Mouse (Mus musculus) megakaryocyte-erythroid progenitor cell, adult 5-6 weeks (primary cell): ENCODE measurements around the gene Fosb. TPM values are rescaled to one million over a fixed set of nuclear protein-coding genes. Genes with fewer than 3 reads are reported as not detected.

Experiments used
- ATAC-seq: replicated peaks from 2 replicates; pipeline ENCODE4 v1.8.0; 2016; ENCODE audit warnings: mild to moderate bottlenecking, inconsistent platforms; ENCODE audit not compliant: severe bottlenecking, poor library complexity, low FRiP score, low TSS enrichment
- total RNA-seq, 2 experiments: library from RNA; stranded (forward) in 1 of 2; stranded (reverse) in 1 of 2; fragments of 200-1000, 215-1000 nt in 1 of 2; fragments of >200 nt in 1 of 2; fragmentation: Nextera tagmentation in 1 of 2; gene quantifications; 2 replicates each; pipeline ENCODE4 v1.2.3; 2014 to 2017

Gene Fosb
- total RNA-seq, 2 experiments from 2014 or later = 4.2 to 77.0 TPM

- peak; percentile 66 for ATAC-seq
Observed at GRCm38 (mm10) chr7:19265147-19265546, 44.7 kb downstream of the Fosb start.

- ATAC-seq = no peak
Observed at GRCm38 (mm10) chr7:19258336-19258735, 51.5 kb downstream of the Fosb start.

GRCm38 (mm10) chr7:19257390-19258022 is 52.3 kb downstream of the Fosb start:
- peak; percentile 99 for ATAC-seq

- ATAC-seq = no peak
Observed at GRCm38 (mm10) chr7:19256567-19256966, 53.3 kb downstream of the Fosb start.

- no peak for ATAC-seq
Observed at GRCm38 (mm10) chr7:19255395-19255794, 54.5 kb downstream of the Fosb start.

- no peak for ATAC-seq
Observed at GRCm38 (mm10) chr7:19253437-19253836, 56.4 kb downstream of the Fosb start.

Other genes with a start within 250 kb of the Fosb start
- gene Dmwd, start 233.8 kb downstream of the Fosb start, total RNA-seq (2014; fragmentation: Nextera tagmentation) = 28.5 and 29.2 TPM in 2 replicates
- 7.7 and 10.6 TPM in 2 replicates for gene Dmwd, start 233.8 kb downstream of the Fosb start, total RNA-seq (2017)
- 15.1 and 19.8 TPM in 2 replicates for gene Dmpk, start 226.2 kb downstream of the Fosb start, total RNA-seq (2014; fragmentation: Nextera tagmentation)
- gene Dmpk, start 226.2 kb downstream of the Fosb start, total RNA-seq (2017) = 3.9 and 7.5 TPM in 2 replicates
- 8.9 and 10.1 TPM in 2 replicates for gene Six5, start 215.5 kb downstream of the Fosb start, total RNA-seq (2014; fragmentation: Nextera tagmentation)
- 2.1 and 2.2 TPM in 2 replicates for gene Six5, start 215.5 kb downstream of the Fosb start, total RNA-seq (2017)
- gene Gm4969, start 191.7 kb downstream of the Fosb start, total RNA-seq (2014; fragmentation: Nextera tagmentation) = 0.22 and 0.35 TPM in 2 replicates
- 0.65 TPM in 1 of 2 replicates, not detected in the other for gene Gm4969, start 191.7 kb downstream of the Fosb start, total RNA-seq (2017)
- gene Fbxo46, start 190.2 kb downstream of the Fosb start, total RNA-seq (2014; fragmentation: Nextera tagmentation) = 6.3 and 8.6 TPM in 2 replicates
- 6.1 and 7.8 TPM in 2 replicates for gene Fbxo46, start 190.2 kb downstream of the Fosb start, total RNA-seq (2017)
- gene Qpctl, start 160.8 kb downstream of the Fosb start, total RNA-seq (2014; fragmentation: Nextera tagmentation) = 2.4 and 5.1 TPM in 2 replicates
- 1.1 and 5.5 TPM in 2 replicates for gene Qpctl, start 160.8 kb downstream of the Fosb start, total RNA-seq (2017)
- gene Snrpd2, start 160.3 kb downstream of the Fosb start, total RNA-seq (2014; fragmentation: Nextera tagmentation) = 146 and 165 TPM in 2 replicates
- 80.7 and 93.4 TPM in 2 replicates for gene Snrpd2, start 160.3 kb downstream of the Fosb start, total RNA-seq (2017)
- not detected in 2 replicates for gene Gipr, start 143.9 kb downstream of the Fosb start, total RNA-seq (2014; fragmentation: Nextera tagmentation)
- gene Gipr, start 143.9 kb downstream of the Fosb start, total RNA-seq (2017) = 0.95 TPM in 1 of 2 replicates, not detected in the other
- gene Eml2, start 133.6 kb downstream of the Fosb start, total RNA-seq (2014; fragmentation: Nextera tagmentation) = 4.8 and 11.4 TPM in 2 replicates
- 4.8 and 6.6 TPM in 2 replicates for gene Eml2, start 133.6 kb downstream of the Fosb start, total RNA-seq (2017)
- gene Gpr4, start 97.5 kb downstream of the Fosb start, total RNA-seq (2014; fragmentation: Nextera tagmentation) = 0.64 TPM in 1 of 2 replicates, not detected in the other
- gene Gpr4, start 97.5 kb downstream of the Fosb start, total RNA-seq (2017) = not detected in 2 replicates
- 22.3 and 22.6 TPM in 2 replicates for gene Opa3, start 81.7 kb downstream of the Fosb start, total RNA-seq (2014; fragmentation: Nextera tagmentation)
- gene Opa3, start 81.7 kb downstream of the Fosb start, total RNA-seq (2017) = 17.1 and 21.2 TPM in 2 replicates
- 19.3 and 34.8 TPM in 2 replicates for gene Vasp, start 38.2 kb downstream of the Fosb start, total RNA-seq (2014; fragmentation: Nextera tagmentation)
- gene Vasp, start 38.2 kb downstream of the Fosb start, total RNA-seq (2017) = 27.9 and 53.7 TPM in 2 replicates
- not detected in 2 replicates for gene Ppm1n, start 30.0 kb downstream of the Fosb start, total RNA-seq (2014; fragmentation: Nextera tagmentation)
- not detected in 2 replicates for gene Ppm1n, start 30.0 kb downstream of the Fosb start, total RNA-seq (2017)
- gene Rtn2, start 27.4 kb downstream of the Fosb start, total RNA-seq (2014; fragmentation: Nextera tagmentation) = not detected in 2 replicates
- not detected in 2 replicates for gene Rtn2, start 27.4 kb downstream of the Fosb start, total RNA-seq (2017)
- 31.3 and 51.5 TPM in 2 replicates for gene Ercc1, start 34.7 kb upstream of the Fosb start, total RNA-seq (2014; fragmentation: Nextera tagmentation)
- 19.8 and 23.8 TPM in 2 replicates for gene Ercc1, start 34.7 kb upstream of the Fosb start, total RNA-seq (2017)
- gene Cd3eap, start 49.4 kb upstream of the Fosb start, total RNA-seq (2014; fragmentation: Nextera tagmentation) = 17.2 and 36.6 TPM in 2 replicates
- gene Cd3eap, start 49.4 kb upstream of the Fosb start, total RNA-seq (2017) = 34.9 and 47.7 TPM in 2 replicates
- gene Ppp1r13l, start 49.7 kb upstream of the Fosb start, total RNA-seq (2014; fragmentation: Nextera tagmentation) = 4.3 and 6.5 TPM in 2 replicates
- gene Ppp1r13l, start 49.7 kb upstream of the Fosb start, total RNA-seq (2017) = 0.30 TPM in 1 of 2 replicates, not detected in the other
- gene Ercc2, start 72.0 kb upstream of the Fosb start, total RNA-seq (2014; fragmentation: Nextera tagmentation) = 27.7 and 39.0 TPM in 2 replicates
- 18.7 and 21.2 TPM in 2 replicates for gene Ercc2, start 72.0 kb upstream of the Fosb start, total RNA-seq (2017)
- not detected in 2 replicates for gene Klc3, start 94.1 kb upstream of the Fosb start, total RNA-seq (2014; fragmentation: Nextera tagmentation)
- gene Klc3, start 94.1 kb upstream of the Fosb start, total RNA-seq (2017) = 0.61 TPM in 1 of 2 replicates, not detected in the other
- not detected in 2 replicates for gene Ckm, start 94.7 kb upstream of the Fosb start, total RNA-seq (2014; fragmentation: Nextera tagmentation)
- gene Ckm, start 94.7 kb upstream of the Fosb start, total RNA-seq (2017) = 0.80 TPM in 1 of 2 replicates, not detected in the other
- gene Mark4, start 148.8 kb upstream of the Fosb start, total RNA-seq (2014; fragmentation: Nextera tagmentation) = 7.8 and 11.3 TPM in 2 replicates
- gene Mark4, start 148.8 kb upstream of the Fosb start, total RNA-seq (2017) = 3.0 and 3.1 TPM in 2 replicates
- 1.7 and 2.3 TPM in 2 replicates for gene Exoc3l2, start 153.3 kb upstream of the Fosb start, total RNA-seq (2014; fragmentation: Nextera tagmentation)
- gene Exoc3l2, start 153.3 kb upstream of the Fosb start, total RNA-seq (2017) = 1.0 and 1.5 TPM in 2 replicates
- gene Bloc1s3, start 198.3 kb upstream of the Fosb start, total RNA-seq (2014; fragmentation: Nextera tagmentation) = 3.4 and 3.6 TPM in 2 replicates
- gene Bloc1s3, start 198.3 kb upstream of the Fosb start, total RNA-seq (2017) = 3.6 and 4.7 TPM in 2 replicates
- gene Trappc6a, start 198.3 kb upstream of the Fosb start, total RNA-seq (2014; fragmentation: Nextera tagmentation) = 89.3 and 96.3 TPM in 2 replicates
- gene Trappc6a, start 198.3 kb upstream of the Fosb start, total RNA-seq (2017) = 22.6 and 23.6 TPM in 2 replicates
- 0.20 TPM in 1 of 2 replicates, not detected in the other for gene Nkpd1, start 207.8 kb upstream of the Fosb start, total RNA-seq (2014; fragmentation: Nextera tagmentation)
- not detected in 2 replicates for gene Nkpd1, start 207.8 kb upstream of the Fosb start, total RNA-seq (2017)